Mouse (Mus musculus) large intestine, adult 2 months (tissue): ENCODE data around the gene Tmem185b. TPM values are rescaled to one million over a fixed set of nuclear protein-coding genes. Genes with fewer than 3 reads are reported as not detected.

Experiments used
- DNase-seq: peaks from one replicate; pipeline ENCODE4 v3.0.0-alpha.2; 2012; ENCODE audit warnings: low read depth, low spot score
- WGBS: fragments of 180-500 bp; shearing (Covaris S2); methylation state at CpG from one replicate; pipeline ENCODE4 v1.1.7; 2018; 5-methylcytosine and 5-hydroxymethylcytosine counted together
- polyA plus RNA-seq: library from polyadenylated mRNA; depleted of rRNA; stranded (reverse); fragments of >200 nt; gene quantifications from 2 replicates; pipeline ENCODE4 v1.2.3, GENCODE M21; 2012

Tmem185b gene
- polyA plus RNA-seq, 1 experiment = 16.3 TPM

GRCm38 (mm10) chr1:119533093-119533805, 7.3 kb downstream of the Tmem185b start:
- 77% methylated on average over 18 of the region's 18 CpGs for WGBS
- DNase-seq = no peak

- DNase-seq = no peak
- 87% methylated on average over 5 of the region's 5 CpGs for WGBS
These were observed 8.4 kb downstream of the Tmem185b start for GRCm38 (mm10) chr1:119534341-119534740.

DNA sequence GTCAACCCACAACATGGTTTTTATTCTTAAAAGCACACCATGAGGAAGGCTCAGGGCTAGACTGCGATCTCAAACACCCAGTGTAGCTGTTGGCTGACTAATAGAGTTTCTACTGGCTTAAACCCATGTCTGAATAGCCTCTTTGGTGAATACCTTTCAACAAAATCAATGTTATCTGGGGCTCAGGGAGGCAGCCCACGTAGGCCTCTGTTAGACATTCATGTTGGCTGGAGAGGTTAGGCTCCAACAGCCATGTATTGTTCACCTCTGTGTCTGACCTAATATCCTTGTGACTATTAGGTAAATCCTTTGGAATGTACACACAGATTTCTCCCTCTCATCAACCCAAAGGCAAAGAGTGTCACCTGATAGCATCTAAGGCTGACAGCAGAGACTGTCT, 10.2 kb downstream of the Tmem185b start:
- 90% methylated on average over 2 of the region's 2 CpGs for WGBS
- no peak for DNase-seq

GRCm38 (mm10) chr1:119537651-119538050, 11.7 kb downstream of the Tmem185b start:
- WGBS = 37% methylated on average over 6 of the region's 6 CpGs
- no peak for DNase-seq

DNA sequence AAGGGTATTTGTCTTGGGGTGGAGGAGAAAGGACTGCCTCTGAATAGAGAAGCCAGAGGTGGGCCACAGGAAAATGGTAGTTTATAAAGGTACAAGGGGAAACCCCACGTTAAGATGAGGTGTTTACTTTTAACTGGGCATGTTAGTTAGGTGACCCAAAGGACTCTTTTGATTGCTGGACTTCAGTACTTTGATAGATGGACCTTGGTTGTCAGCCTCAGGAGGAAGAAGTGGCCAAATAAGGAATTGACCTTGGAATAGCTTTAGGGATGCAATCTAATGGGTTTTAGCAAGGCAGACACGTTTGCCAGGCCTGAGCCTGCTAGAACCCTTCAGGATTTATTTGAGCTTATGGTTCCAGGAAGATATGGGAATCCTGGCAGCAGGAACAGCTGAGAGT, 13.3 kb downstream of the Tmem185b start:
- 25% methylated on average over 2 of the region's 2 CpGs for WGBS
- DNase-seq = no peak

- DNase-seq = no peak
- WGBS = 33% methylated on average over 9 of the region's 9 CpGs
These were observed 15.0 kb downstream of the Tmem185b start for GRCm38 (mm10) chr1:119540836-119541557.

DNA sequence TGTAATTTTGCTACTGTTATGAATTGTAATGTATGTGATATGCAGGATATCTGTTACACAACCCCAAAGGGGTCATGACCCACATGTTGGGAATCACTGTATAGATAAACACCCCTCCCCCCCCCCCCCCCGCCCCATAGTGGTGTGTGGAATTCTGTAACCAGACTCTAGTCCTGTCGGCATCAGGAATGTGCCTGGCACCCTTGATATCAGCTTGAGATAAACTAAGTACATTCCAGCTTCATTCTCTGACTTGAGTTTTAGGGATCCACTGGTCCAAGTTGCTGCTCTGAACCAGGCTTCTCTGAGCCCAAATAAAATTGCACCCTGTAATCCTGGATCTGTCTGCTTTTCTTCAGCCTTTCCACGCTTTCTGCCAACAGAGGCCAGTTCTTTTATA, 15.6 kb downstream of the Tmem185b start:
- WGBS = 44% methylated on average over 3 of the region's 3 CpGs
- no peak for DNase-seq

DNA sequence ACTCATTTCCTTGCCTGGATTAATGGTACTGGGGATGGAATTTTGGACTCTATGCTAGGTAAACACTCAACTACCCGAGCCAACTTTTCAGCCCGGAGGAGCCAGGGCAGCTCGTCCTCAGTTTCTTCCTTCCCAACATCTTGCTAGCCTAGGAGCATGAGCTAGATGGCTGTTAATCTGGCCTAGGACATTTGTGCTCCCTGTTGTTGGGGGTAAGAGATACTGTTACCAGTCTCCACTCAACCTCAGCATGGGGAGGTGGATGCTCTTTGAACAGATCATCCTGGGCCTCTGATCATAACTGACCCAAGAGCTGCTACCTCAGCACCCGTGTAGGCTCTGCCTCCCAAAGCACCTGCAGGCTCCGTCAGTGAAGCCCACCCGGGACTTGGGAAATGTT, 17.4 kb downstream of the Tmem185b start:
- 25% methylated on average over 6 of the region's 6 CpGs for WGBS
- DNase-seq = no peak

GRCm38 (mm10) chr1:119544611-119545155, 18.7 kb downstream of the Tmem185b start:
- DNase-seq = no peak
- 52% methylated on average over 5 of the region's 5 CpGs for WGBS

DNA sequence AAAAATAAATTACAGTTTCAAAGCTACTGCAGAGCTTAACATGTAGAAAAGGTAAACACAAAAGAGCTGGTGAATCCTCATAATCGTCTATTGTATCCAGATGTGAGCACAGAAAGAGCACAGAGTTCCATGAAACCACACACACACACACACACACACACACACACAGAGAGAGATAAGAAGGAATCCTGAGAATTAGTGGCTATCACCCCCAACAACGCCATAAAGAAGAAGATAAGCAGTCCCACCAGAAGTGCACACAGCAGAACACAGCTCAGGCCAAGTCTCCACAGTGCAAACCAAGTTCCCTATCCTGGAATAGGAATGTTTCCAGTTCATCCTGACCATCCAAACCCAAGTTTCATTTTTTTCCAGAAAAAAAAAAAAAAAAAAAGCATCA, 19.2 kb downstream of the Tmem185b start:
- DNase-seq = no peak

GRCm38 (mm10) chr1:119545671-119546070, 19.7 kb downstream of the Tmem185b start:
- 92% methylated on average over 4 of the region's 4 CpGs for WGBS
- no peak for DNase-seq

More for the DNA sequence above, 19.2 kb downstream of the Tmem185b start:
- WGBS = 28% methylated on average over 2 of the region's 2 CpGs

- WGBS = 80% methylated on average over 3 of the region's 3 CpGs
These were observed 20.5 kb downstream of the Tmem185b start for GRCm38 (mm10) chr1:119546490-119546889.

GRCm38 (mm10) chr1:119548668-119549326, 22.8 kb downstream of the Tmem185b start:
- 60% methylated on average over 7 of the region's 7 CpGs for WGBS
- no peak for DNase-seq

More at GRCm38 (mm10) chr1:119546490-119546889, 20.5 kb downstream of the Tmem185b start:
- no peak for DNase-seq

DNA sequence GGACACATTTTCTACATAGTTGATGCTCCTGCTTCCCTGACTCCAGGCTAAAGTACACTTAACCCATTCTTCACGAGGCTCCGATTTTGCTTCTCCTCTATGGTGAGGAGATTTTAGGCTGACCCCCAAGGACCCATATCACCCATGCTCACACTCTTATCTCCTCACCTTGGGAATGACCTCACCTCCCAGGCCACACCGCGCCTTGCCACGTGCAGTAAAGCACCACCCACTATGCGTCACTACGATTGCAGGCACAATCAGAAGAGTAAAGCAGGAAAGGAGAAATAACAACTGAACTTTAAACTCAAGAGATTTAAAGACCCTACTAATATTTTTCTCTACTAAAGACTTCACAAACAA, 23.3 kb downstream of the Tmem185b start:
- WGBS = 58% methylated on average over 7 of the region's 7 CpGs
- no peak for DNase-seq

DNA sequence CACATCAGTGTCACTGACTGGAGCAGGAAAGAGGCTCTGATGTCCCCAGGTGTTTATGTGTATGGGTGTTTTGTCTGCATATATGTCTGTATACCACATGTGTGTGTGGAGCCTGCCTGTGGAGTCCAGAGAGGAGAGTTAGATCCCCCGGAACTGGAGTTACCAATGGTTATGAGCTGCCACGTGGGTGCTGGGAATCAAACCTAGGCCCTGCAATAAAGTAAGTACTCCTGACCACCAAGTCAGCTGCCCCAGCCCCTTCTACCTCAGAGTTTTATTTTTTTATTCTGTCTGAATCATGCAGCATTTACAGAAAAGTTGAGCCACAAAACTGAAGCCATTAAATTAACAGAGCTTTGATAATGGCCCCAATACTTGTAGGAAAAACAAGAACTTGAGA, 24.1 kb downstream of the Tmem185b start:
- whole genome bisulfite sequencing = 96% methylated on average over 2 of the region's 2 CpGs

GRCm38 (mm10) chr1:119551651-119552050, 25.7 kb downstream of the Tmem185b start:
- DNase-seq = no peak
- WGBS = 96% methylated on average over 1 of the region's 1 CpGs

More for the DNA sequence above, 24.1 kb downstream of the Tmem185b start:
- DNase-seq = no peak

DNA sequence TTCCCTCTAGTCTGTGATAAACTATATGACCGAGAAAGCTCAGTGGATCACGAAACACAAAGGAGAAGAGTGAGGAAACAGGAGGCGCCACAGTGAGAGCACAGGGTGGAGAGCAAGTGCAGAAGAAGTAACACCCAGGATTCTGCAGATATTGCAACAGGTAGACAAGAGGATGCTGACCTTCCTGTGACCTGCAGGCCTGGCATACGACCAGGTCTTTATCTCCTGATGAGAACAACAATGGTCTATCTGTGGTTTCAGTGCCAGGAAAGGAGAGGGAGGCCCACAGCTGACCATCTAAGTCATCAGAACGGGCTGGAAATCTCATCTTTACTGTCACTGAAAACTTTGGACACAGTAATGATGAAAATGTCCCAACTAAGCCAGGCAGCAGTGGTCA, 29.7 kb downstream of the Tmem185b start:
- no peak for DNase-seq
- WGBS = 72% methylated on average over 5 of the region's 5 CpGs

- WGBS = 70% methylated on average over 4 of the region's 4 CpGs
- no peak for DNase-seq
These were observed 31.9 kb downstream of the Tmem185b start for GRCm38 (mm10) chr1:119557641-119558395.

DNA sequence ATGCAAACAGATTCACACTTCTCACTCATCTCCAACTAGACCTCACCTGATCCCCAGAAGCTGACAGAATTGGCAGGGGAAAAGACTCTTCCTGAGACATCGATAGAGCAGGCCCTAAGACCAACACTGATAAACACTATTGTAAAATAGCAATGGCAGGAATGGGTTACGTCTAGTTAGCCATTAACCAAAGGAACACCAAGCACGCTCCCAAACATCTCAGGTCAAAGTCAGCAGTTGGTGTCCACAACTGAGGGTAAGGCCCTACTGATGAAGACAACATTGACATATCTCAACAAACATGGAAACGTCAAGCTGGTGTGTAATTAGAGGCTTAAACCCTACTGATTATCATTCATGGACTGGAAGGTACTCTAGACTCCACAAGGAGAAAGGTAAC, 39.6 kb downstream of the Tmem185b start:
- DNase-seq = no peak
- 49% methylated on average over 4 of the region's 4 CpGs for WGBS

- WGBS = 48% methylated on average over 1 of the region's 1 CpGs
- DNase-seq = no peak
These were observed 44.2 kb downstream of the Tmem185b start for GRCm38 (mm10) chr1:119570134-119570533.
